Mouse (Mus musculus): Measurements from ENCODE around the gene Mrpl55.

- TF ChIP-seq CTCF (IDR thresholded peaks at IDR 0.05; ENCODE audit: borderline replicate concordance, insufficient read depth, low read length) (no peak), POLR2A (IDR thresholded peaks at IDR 0.05; ENCODE audit: low read depth, low read length) (no peak)
These were observed 20.0 kb downstream of the Mrpl55 start for GRCm38 (mm10) chr11:59222306-59222705.
